Mouse (Mus musculus): Measurements from ENCODE around the gene Tiam1. TPM values are rescaled to one million over a fixed set of nuclear protein-coding genes. Genes with fewer than 3 reads are reported as not detected.
"Not testable (repeated sequence)": the region's sequence is repeated elsewhere in the genome, so short reads cannot be mapped to it uniquely, and the experiment has no call there.

Gene Tiam1
- polyA plus RNA-seq, 1 experiment from 2014 or later = 12.8 TPM

- H3K4me2 ChIP-seq (ENCODE audit: low read depth, low read length) = no peak overlapping the region
- ATAC-seq (ENCODE audit: low read depth) = no peak
- peaks cover 4% of the 10 kb centered on the region; the same call in 1 of the 2 replicates for H3K4me1 ChIP-seq (replicated peaks; ENCODE audit: control insufficient read depth, insufficient read depth, low read length)
- no peak overlapping the region for H3K27ac ChIP-seq (ENCODE audit: low read length)
- no peak overlapping the region for H3K9ac ChIP-seq (ENCODE audit: low read length)
- H3K27me3 ChIP-seq (ENCODE audit: control insufficient read depth, insufficient read depth, low read depth, low read length) = peaks cover 2% of the 10 kb centered on the region; the same call in 1 of the 2 replicates
- no peak overlapping the region for H3K4me3 ChIP-seq (ENCODE audit: low read length)
- H3K36me3 ChIP-seq (ENCODE audit: control insufficient read depth, insufficient read depth, low read length) = no peaks in the 10 kb centered on the region
- H3K9me3 ChIP-seq (ENCODE audit: control insufficient read depth, low read length) = no peaks in the 10 kb centered on the region
- WGBS = 87% methylated on average over 13 of the region's 13 CpGs
Measured at GRCm38 (mm10) chr16:90090368-90090767, 53.2 kb downstream of the Tiam1 start.

GRCm38 (mm10) chr16:90087256-90087655, 56.3 kb downstream of the Tiam1 start:
- Histone ChIP-seq H3K9ac (ENCODE audit: low read length) (no peak overlapping the region), H3K27ac (ENCODE audit: low read length) (no peak overlapping the region), H3K9me3 (ENCODE audit: control insufficient read depth, low read length) (no peaks in the 10 kb centered on the region), H3K36me3 (ENCODE audit: control insufficient read depth, insufficient read depth, low read length) (no peaks in the 10 kb centered on the region), H3K4me3 (ENCODE audit: low read length) (no peak overlapping the region), H3K27me3 (ENCODE audit: control insufficient read depth, insufficient read depth, low read depth, low read length) (peaks cover 2% of the 10 kb centered on the region; the same call in 1 of the 2 replicates), H3K4me2 (ENCODE audit: low read depth, low read length) (no peak overlapping the region), H3K4me1 (replicated peaks; ENCODE audit: control insufficient read depth, insufficient read depth, low read length) (no peaks in the 10 kb centered on the region; the same call in 1 of the 2 replicates)
- WGBS = 84% methylated on average over 5 of the region's 5 CpGs
- no peak for ATAC-seq (ENCODE audit: low read depth)

GRCm38 (mm10) chr16:90086111-90086510, 57.5 kb downstream of the Tiam1 start:
- Histone ChIP-seq H3K9me3 (ENCODE audit: control insufficient read depth, low read length) (no peaks in the 10 kb centered on the region), H3K4me2 (ENCODE audit: low read depth, low read length) (no peak overlapping the region), H3K27ac (ENCODE audit: low read length) (no peak overlapping the region), H3K4me1 (replicated peaks; ENCODE audit: control insufficient read depth, insufficient read depth, low read length) (no peaks in the 10 kb centered on the region; the same call in 1 of the 2 replicates), H3K36me3 (ENCODE audit: control insufficient read depth, insufficient read depth, low read length) (no peaks in the 10 kb centered on the region), H3K4me3 (ENCODE audit: low read length) (no peak overlapping the region), H3K9ac (ENCODE audit: low read length) (no peak overlapping the region), H3K27me3 (ENCODE audit: control insufficient read depth, insufficient read depth, low read depth, low read length) (no peaks in the 10 kb centered on the region)
- no peak for ATAC-seq (ENCODE audit: low read depth)
- WGBS = 70% methylated on average over 6 of the region's 6 CpGs

- ATAC-seq (ENCODE audit: low read depth) = no peak
- Histone ChIP-seq H3K27me3 (ENCODE audit: control insufficient read depth, insufficient read depth, low read depth, low read length) (no peaks in the 10 kb centered on the region), H3K4me2 (ENCODE audit: low read depth, low read length) (no peak overlapping the region), H3K4me3 (ENCODE audit: low read length) (no peak overlapping the region), H3K4me1 (replicated peaks; ENCODE audit: control insufficient read depth, insufficient read depth, low read length) (no peaks in the 10 kb centered on the region), H3K9me3 (ENCODE audit: control insufficient read depth, low read length) (no peaks in the 10 kb centered on the region), H3K27ac (ENCODE audit: low read length) (no peak overlapping the region), H3K9ac (ENCODE audit: low read length) (no peak overlapping the region), H3K36me3 (ENCODE audit: control insufficient read depth, insufficient read depth, low read length) (no peaks in the 10 kb centered on the region)
- WGBS = 76% methylated on average over 14 of the region's 14 CpGs
Measured at GRCm38 (mm10) chr16:90085580-90085979, 58.0 kb downstream of the Tiam1 start.

- H3K9me3 ChIP-seq (ENCODE audit: control insufficient read depth, low read length) = no peaks in the 10 kb centered on the region
- ATAC-seq (ENCODE audit: low read depth) = no peak
- H3K4me3 ChIP-seq (ENCODE audit: low read length) = no peak overlapping the region
- H3K36me3 ChIP-seq (ENCODE audit: control insufficient read depth, insufficient read depth, low read length) = no peaks in the 10 kb centered on the region
- H3K4me1 ChIP-seq (replicated peaks; ENCODE audit: control insufficient read depth, insufficient read depth, low read length) = no peaks in the 10 kb centered on the region
- H3K27ac ChIP-seq (ENCODE audit: low read length) = no peak overlapping the region
- H3K9ac ChIP-seq (ENCODE audit: low read length) = no peak overlapping the region
- WGBS = 71% methylated on average over 1 of the region's 1 CpGs
- no peak overlapping the region for H3K4me2 ChIP-seq (ENCODE audit: low read depth, low read length)
- H3K27me3 ChIP-seq (ENCODE audit: control insufficient read depth, insufficient read depth, low read depth, low read length) = no peaks in the 10 kb centered on the region
Measured at GRCm38 (mm10) chr16:90081125-90081524, 62.4 kb downstream of the Tiam1 start.

- Histone ChIP-seq H3K4me3 (ENCODE audit: low read length) (no peak overlapping the region), H3K27ac (ENCODE audit: low read length) (no peak overlapping the region), H3K9me3 (ENCODE audit: control insufficient read depth, low read length) (no peaks in the 10 kb centered on the region), H3K27me3 (ENCODE audit: control insufficient read depth, insufficient read depth, low read depth, low read length) (no peaks in the 10 kb centered on the region), H3K36me3 (ENCODE audit: control insufficient read depth, insufficient read depth, low read length) (no peaks in the 10 kb centered on the region), H3K4me2 (ENCODE audit: low read depth, low read length) (no peak overlapping the region), H3K9ac (ENCODE audit: low read length) (no peak overlapping the region), H3K4me1 (replicated peaks; ENCODE audit: control insufficient read depth, insufficient read depth, low read length) (no peaks in the 10 kb centered on the region)
- no peak for ATAC-seq (ENCODE audit: low read depth)
- WGBS = 80% methylated on average over 11 of the region's 11 CpGs
Measured at GRCm38 (mm10) chr16:90078806-90079381, 64.7 kb downstream of the Tiam1 start.

- Histone ChIP-seq H3K9ac (ENCODE audit: low read length) (no peak overlapping the region), H3K4me3 (ENCODE audit: low read length) (no peak overlapping the region), H3K36me3 (ENCODE audit: control insufficient read depth, insufficient read depth, low read length) (no peaks in the 10 kb centered on the region), H3K27me3 (ENCODE audit: control insufficient read depth, insufficient read depth, low read depth, low read length) (no peaks in the 10 kb centered on the region), H3K4me2 (ENCODE audit: low read depth, low read length) (no peak overlapping the region; the same call in 1 of the 2 replicates), H3K9me3 (ENCODE audit: control insufficient read depth, low read length) (no peaks in the 10 kb centered on the region), H3K4me1 (replicated peaks; ENCODE audit: control insufficient read depth, insufficient read depth, low read length) (peaks cover 19% of the 10 kb centered on the region), H3K27ac (ENCODE audit: low read length) (no peak overlapping the region)
- no peak for ATAC-seq (ENCODE audit: low read depth)
- WGBS = 45% methylated on average over 7 of the region's 7 CpGs
Measured at GRCm38 (mm10) chr16:90073510-90073909, 70.1 kb downstream of the Tiam1 start.

- Histone ChIP-seq H3K27me3 (ENCODE audit: control insufficient read depth, insufficient read depth, low read depth, low read length) (no peaks in the 10 kb centered on the region), H3K9me3 (ENCODE audit: control insufficient read depth, low read length) (no peaks in the 10 kb centered on the region), H3K4me3 (ENCODE audit: low read length) (peak overlapping the region; percentile 22), H3K4me1 (replicated peaks; ENCODE audit: control insufficient read depth, insufficient read depth, low read length) (peaks cover 19% of the 10 kb centered on the region), H3K27ac (ENCODE audit: low read length) (no peak overlapping the region), H3K4me2 (ENCODE audit: low read depth, low read length) (peak overlapping the region; percentile 42), H3K36me3 (ENCODE audit: control insufficient read depth, insufficient read depth, low read length) (no peaks in the 10 kb centered on the region), H3K9ac (ENCODE audit: low read length) (no peak overlapping the region)
- 5% methylated on average over 15 of the region's 15 CpGs for WGBS
- ATAC-seq (ENCODE audit: low read depth) = peak; percentile 78
Measured at GRCm38 (mm10) chr16:90072651-90073050, 70.9 kb downstream of the Tiam1 start.

- not testable (repeated sequence) for H3K9ac ChIP-seq (ENCODE audit: low read length); H3K4me2 ChIP-seq (ENCODE audit: low read depth, low read length); H3K9me3 ChIP-seq (ENCODE audit: control insufficient read depth, low read length); H3K36me3 ChIP-seq (ENCODE audit: control insufficient read depth, insufficient read depth, low read length); H3K4me3 ChIP-seq (ENCODE audit: low read length); H3K27ac ChIP-seq (ENCODE audit: low read length); H3K27me3 ChIP-seq (ENCODE audit: control insufficient read depth, insufficient read depth, low read depth, low read length)
- peaks cover 19% of the 10 kb centered on the region for H3K4me1 ChIP-seq (replicated peaks; ENCODE audit: control insufficient read depth, insufficient read depth, low read length)
- peak; percentile 66; the same call in 1 of the 2 replicates for ATAC-seq (ENCODE audit: low read depth)
Measured at GRCm38 (mm10) chr16:90071125-90071524, 72.4 kb downstream of the Tiam1 start.

GRCm38 (mm10) chr16:90070104-90070503, 73.5 kb downstream of the Tiam1 start:
- no peaks in the 10 kb centered on the region for H3K27me3 ChIP-seq (ENCODE audit: control insufficient read depth, insufficient read depth, low read depth, low read length)
- H3K27ac ChIP-seq (ENCODE audit: low read length) = no peak overlapping the region
- peaks cover 19% of the 10 kb centered on the region for H3K4me1 ChIP-seq (replicated peaks; ENCODE audit: control insufficient read depth, insufficient read depth, low read length)
- H3K4me2 ChIP-seq (ENCODE audit: low read depth, low read length) = no peak overlapping the region
- no peaks in the 10 kb centered on the region for H3K9me3 ChIP-seq (ENCODE audit: control insufficient read depth, low read length)
- no peak overlapping the region for H3K4me3 ChIP-seq (ENCODE audit: low read length)
- ATAC-seq (ENCODE audit: low read depth) = no peak
- 80% methylated on average over 11 of the region's 11 CpGs for WGBS
- H3K36me3 ChIP-seq (ENCODE audit: control insufficient read depth, insufficient read depth, low read length) = no peaks in the 10 kb centered on the region
- H3K9ac ChIP-seq (ENCODE audit: low read length) = no peak overlapping the region
